10 mouse cellular contexts compared by ENCODE assay signal in genomic region chr2:24502963-24503471, GRCm38 (mm10). TPM values are rescaled to one million over a fixed set of nuclear protein-coding genes. Genes with fewer than 3 reads are reported as not detected.
A peak's percentile ranks its signal among the peaks of the same experiment; 100 is the strongest.
DNase-seq lines count a peak whose midpoint lies in the region; ATAC-seq and TF ChIP-seq lines count a peak whose summit lies in the region.
"Had no signal": no experiment of that assay in that cellular context is flagged by ENCODE, and none has a peak within 500 bp of the region (broad histone marks: within the 10 kb centered on the region; RNA-seq: fewer than 3 reads in every experiment).

No protein-coding gene starts in this region.

- no peak for TF ChIP-seq POLR2A in brain, embryonic 14.5 days (IDR thresholded peaks at IDR 0.05; ENCODE audit: borderline replicate concordance, extremely low read depth, insufficient read depth, insufficient read length, poor library complexity, severe bottlenecking)

- H3K4me3 ChIP-seq in heart, embryonic 15.5 days: no peak overlapping the region
- H3K4me3 ChIP-seq in midbrain, postnatal 0 days (ENCODE audit: low read depth, low read length): no peak overlapping the region
- H3K4me3 ChIP-seq in intestine, postnatal 0 days (ENCODE audit: low read depth, low read length): no peak overlapping the region

- H3K36me3 ChIP-seq in heart, embryonic 15.5 days: no peaks in the 10 kb centered on the region
- H3K36me3 ChIP-seq in midbrain, postnatal 0 days (ENCODE audit: insufficient read depth, low read length): no peaks in the 10 kb centered on the region
- H3K36me3 ChIP-seq in intestine, postnatal 0 days (ENCODE audit: control insufficient read depth, insufficient read depth): no peaks in the 10 kb centered on the region

- TF ChIP-seq CTCF in brain, embryonic 14.5 days (IDR thresholded peaks at IDR 0.05; ENCODE audit: borderline replicate concordance, extremely low read depth, insufficient read depth, insufficient read length): no peak
- TF ChIP-seq CTCF in midbrain, postnatal 0 days (IDR thresholded peaks at IDR 0.05): no peak
- no peak for TF ChIP-seq CTCF in intestine, postnatal 0 days (IDR thresholded peaks at IDR 0.05; ENCODE audit: low read depth)

- no peak overlapping the region for H3K9ac ChIP-seq in heart, embryonic 15.5 days
- H3K9ac ChIP-seq in midbrain, postnatal 0 days (replicated peaks; ENCODE audit: low read length, poor library complexity, severe bottlenecking): no peak overlapping the region
- no peak overlapping the region for H3K9ac ChIP-seq in intestine, postnatal 0 days (ENCODE audit: low read depth, low read length)

- no peaks in the 10 kb centered on the region for H3K9me3 ChIP-seq in heart, embryonic 15.5 days (replicated peaks)
- no peaks in the 10 kb centered on the region for H3K9me3 ChIP-seq in midbrain, postnatal 0 days (ENCODE audit: low read length)
- H3K9me3 ChIP-seq in intestine, postnatal 0 days (ENCODE audit: control insufficient read depth): no peaks in the 10 kb centered on the region

- H3K4me1 ChIP-seq in heart, embryonic 15.5 days (replicated peaks): no peaks in the 10 kb centered on the region; the same call in 1 of the 2 replicates
- H3K4me1 ChIP-seq in midbrain, postnatal 0 days (ENCODE audit: insufficient read depth, low read length): no peaks in the 10 kb centered on the region
- no peaks in the 10 kb centered on the region for H3K4me1 ChIP-seq in intestine, postnatal 0 days (replicated peaks; ENCODE audit: control insufficient read depth, insufficient read depth, low read length)

- no peak overlapping the region for H3K4me2 ChIP-seq in heart, embryonic 15.5 days
- no peak overlapping the region for H3K4me2 ChIP-seq in midbrain, postnatal 0 days (ENCODE audit: low read depth, low read length, poor library complexity, severe bottlenecking)
- H3K4me2 ChIP-seq in intestine, postnatal 0 days (replicated peaks; ENCODE audit: low read depth): no peak overlapping the region

- WGBS in heart, embryonic 15.5 days: 57% methylated on average over 5 of the region's 5 CpGs
- WGBS in midbrain, postnatal 0 days: 15% methylated on average over 5 of the region's 5 CpGs
- 58% methylated on average over 5 of the region's 5 CpGs for WGBS in intestine, postnatal 0 days

- H3K27me3 ChIP-seq in heart, embryonic 15.5 days: no peaks in the 10 kb centered on the region; the same call in 1 of the 2 replicates
- H3K27me3 ChIP-seq in midbrain, postnatal 0 days (ENCODE audit: insufficient read depth, low read length): no peaks in the 10 kb centered on the region; the same call in 1 of the 2 replicates
- no peaks in the 10 kb centered on the region for H3K27me3 ChIP-seq in intestine, postnatal 0 days (replicated peaks; ENCODE audit: control insufficient read depth, insufficient read depth, low read length)

- no peak overlapping the region for H3K27ac ChIP-seq in heart, embryonic 15.5 days
- no peak overlapping the region for H3K27ac ChIP-seq in midbrain, postnatal 0 days (ENCODE audit: low read depth, low read length)
- H3K27ac ChIP-seq in intestine, postnatal 0 days (ENCODE audit: low read depth, low read length): no peak overlapping the region

- peak; percentile 49 for ATAC-seq in heart, embryonic 15.5 days (replicated peaks; ENCODE audit: insufficient number of reproducible peaks, insufficient read depth, low FRiP score, low read depth)
- peak; percentile 65; the same call in 1 of the 2 replicates for ATAC-seq in midbrain, postnatal 0 days (ENCODE audit: low FRiP score)
- ATAC-seq in intestine, postnatal 0 days: no peak

- peak; percentile 23 to 51 for DNase-seq in adrenal gland, adult (ENCODE audit: inconsistent age in 2 of 2, low spot score in 1 of 2)
- DNase-seq in adrenal gland, adult 18-20 months (ENCODE audit: low spot score in 2 of 2): no peak
- DNase-seq in brain, embryonic 14.5 days (ENCODE audit: low read depth): peak; percentile 72
- DNase-seq in kidney, postnatal 14 days: peak; percentile 79
- peak; percentile 71 for DNase-seq in midbrain, postnatal 0 days (ENCODE audit: low spot score)
- DNase-seq in urinary bladder, postnatal 4 days (ENCODE audit: low spot score in 2 of 2): no peak

RNA-seq across cellular contexts. Expression of gene Pax8, which starts 27.6 kb away (rescaled TPM):
- total RNA-seq in adrenal gland, adult 18-20 months (2021): not detected
- polyA plus RNA-seq in brain, embryonic 14.5 days (2012; rRNA removed): 1.9 and 9.4 TPM in 2 replicates
- 0.19 TPM in 1 of 2 replicates, not detected in the other for polyA plus RNA-seq in heart, embryonic 15.5 days (2015; fragmentation: Nextera tagmentation; extraction: Ambion mirVana)
- 6.4 and 13.3 TPM in 2 replicates for total RNA-seq in midbrain, postnatal 0 days (2014; rRNA removed)
- 2.7 and 4.0 TPM in 2 replicates for polyA plus RNA-seq in midbrain, postnatal 0 days (2015; fragmentation: Nextera tagmentation; extraction: Ambion mirVana)
- polyA plus RNA-seq in intestine, postnatal 0 days (2015; fragmentation: Nextera tagmentation; extraction: Ambion mirVana): 0.52 and 0.64 TPM in 2 replicates
- polyA plus RNA-seq: cortical plate, adult 2 months; limb, embryonic 11.5 days had no signal

Comparison
In these comparisons a context has a peak if more than half of its experiments do, and no peak if none do; other contexts are left out.
1. DNase-seq: peak in adrenal gland, adult (2 of 2), brain, embryonic 14.5 days (single experiment), kidney, postnatal 14 days (single experiment) and midbrain, postnatal 0 days (single experiment); none in adrenal gland, adult 18-20 months (0 of 2) and urinary bladder, postnatal 4 days (0 of 2).